Mouse (Mus musculus): Measurements from ENCODE around the gene Arhgap24. TPM values are rescaled to one million over a fixed set of nuclear protein-coding genes. Genes with fewer than 3 reads are reported as not detected.
A peak's percentile ranks its signal among the peaks of the same experiment; 100 is the strongest.

Gene Arhgap24
- polyA plus RNA-seq, 1 experiment from 2014 or later: 15.0 TPM

DNA sequence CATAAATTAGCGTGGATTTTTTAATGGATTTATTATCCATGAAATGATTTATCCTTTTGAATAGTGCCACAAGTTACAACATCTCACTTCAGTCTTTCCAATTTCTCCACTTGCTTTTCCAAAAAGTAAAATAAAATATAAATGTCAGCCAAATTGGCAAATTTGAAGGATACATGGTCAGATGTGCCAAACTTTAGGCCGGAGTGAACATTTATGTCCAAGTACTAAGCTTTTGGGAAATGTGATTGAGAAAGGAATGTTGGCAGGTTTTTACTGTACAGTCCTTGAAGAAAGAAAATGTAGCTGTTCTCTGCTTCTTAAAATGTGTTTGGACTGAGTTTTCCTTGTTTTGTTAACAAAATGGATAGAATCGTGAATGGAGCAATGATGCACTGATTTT lies 185.7 kb downstream of the Arhgap24 start:
- WGBS: 92% methylated on average over 3 of the region's 3 CpGs
- Histone ChIP-seq H3K27ac (ENCODE audit: low read depth, low read length) (no peak overlapping the region), H3K4me3 (ENCODE audit: low read length) (no peak overlapping the region)

DNA sequence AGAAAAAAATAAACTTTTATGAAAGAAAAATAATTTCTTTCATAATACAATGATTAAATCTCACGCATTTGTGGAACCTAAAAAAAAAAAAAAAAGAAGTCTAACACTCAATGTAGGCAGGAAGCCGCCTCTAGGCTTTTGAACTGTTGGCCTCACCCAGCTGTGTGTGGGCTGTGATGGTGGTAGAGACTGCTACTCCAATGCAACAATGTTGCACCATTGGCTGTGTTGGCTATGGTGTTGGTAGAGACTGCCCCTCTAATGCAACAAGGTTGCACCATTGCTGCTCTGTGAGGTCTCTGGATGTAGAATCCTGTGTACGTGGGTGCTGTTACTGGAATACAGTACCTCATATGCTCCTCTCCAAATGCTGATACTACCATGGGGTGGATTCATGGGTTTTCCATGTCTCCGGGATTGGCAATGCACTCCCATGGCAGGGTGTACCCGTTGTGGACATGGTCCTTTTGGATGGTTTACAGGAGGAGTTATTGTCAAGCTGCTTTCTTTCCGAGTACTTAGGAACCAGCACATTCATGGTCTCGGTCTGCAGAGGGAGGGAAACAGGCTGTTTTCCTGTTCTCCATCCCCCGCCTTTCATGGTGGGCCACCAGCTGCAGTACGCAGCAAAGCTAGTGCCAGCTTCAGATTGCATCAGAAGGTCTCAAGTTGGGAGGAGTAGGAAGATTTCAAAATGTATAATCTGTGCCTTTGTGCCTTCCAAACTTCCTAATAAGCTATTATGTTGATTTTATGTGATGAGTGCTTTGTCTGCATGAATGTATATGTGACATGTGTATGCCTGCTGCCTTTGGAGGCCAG lies 186.8 kb downstream of the Arhgap24 start:
- H3K4me2 ChIP-seq (ENCODE audit: low read length): no peak overlapping the region
- H3K27me3 ChIP-seq (replicated peaks; ENCODE audit: control insufficient read depth, insufficient read depth, low read length): no peaks in the 10 kb centered on the region
- WGBS: 89% methylated on average over 9 of the region's 9 CpGs
- no peaks in the 10 kb centered on the region for H3K36me3 ChIP-seq (ENCODE audit: control insufficient read depth, insufficient read depth, low read length)
- no peak overlapping the region for H3K9ac ChIP-seq (ENCODE audit: low read depth, low read length)
- H3K4me3 ChIP-seq (ENCODE audit: low read length): no peak overlapping the region
- H3K27ac ChIP-seq (ENCODE audit: low read depth, low read length): no peak overlapping the region
- no peaks in the 10 kb centered on the region for H3K9me3 ChIP-seq (ENCODE audit: control insufficient read depth, low read length)
- H3K4me1 ChIP-seq (ENCODE audit: control insufficient read depth, insufficient read depth, low read depth, low read length): no peaks in the 10 kb centered on the region
- no peak for ATAC-seq

More for the DNA sequence above, 185.7 kb downstream of the Arhgap24 start:
- H3K27me3 ChIP-seq (replicated peaks; ENCODE audit: control insufficient read depth, insufficient read depth, low read length): no peaks in the 10 kb centered on the region
- no peak for ATAC-seq
- no peaks in the 10 kb centered on the region for H3K4me1 ChIP-seq (ENCODE audit: control insufficient read depth, insufficient read depth, low read depth, low read length)
- no peaks in the 10 kb centered on the region for H3K36me3 ChIP-seq (ENCODE audit: control insufficient read depth, insufficient read depth, low read length)
- H3K9me3 ChIP-seq (ENCODE audit: control insufficient read depth, low read length): no peaks in the 10 kb centered on the region
- H3K4me2 ChIP-seq (ENCODE audit: low read length): no peak overlapping the region
- H3K9ac ChIP-seq (ENCODE audit: low read depth, low read length): no peak overlapping the region

DNA sequence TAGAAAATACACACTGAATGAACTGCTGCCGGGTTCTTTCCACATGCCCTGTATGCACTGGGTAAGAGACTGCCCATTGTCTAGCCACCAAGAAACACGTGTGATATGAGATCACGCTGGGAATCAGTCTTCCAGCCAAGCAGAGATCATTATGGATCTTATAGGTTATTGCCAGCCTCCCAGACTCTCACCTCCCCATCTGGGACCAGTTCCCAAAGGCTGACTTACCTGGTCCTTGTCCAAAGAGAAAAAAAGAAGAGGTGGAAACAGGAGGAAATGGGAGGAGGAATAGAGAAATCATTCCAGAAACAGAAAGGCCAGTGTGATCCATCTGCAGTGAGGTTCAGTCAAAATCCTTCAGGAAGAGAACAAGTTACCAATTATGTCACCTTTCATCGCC lies 189.0 kb downstream of the Arhgap24 start:
- no peak overlapping the region for H3K4me2 ChIP-seq (ENCODE audit: low read length)
- no peak for ATAC-seq
- no peaks in the 10 kb centered on the region for H3K27me3 ChIP-seq (replicated peaks; ENCODE audit: control insufficient read depth, insufficient read depth, low read length)
- no peak overlapping the region for H3K27ac ChIP-seq (ENCODE audit: low read depth, low read length)
- no peaks in the 10 kb centered on the region for H3K4me1 ChIP-seq (ENCODE audit: control insufficient read depth, insufficient read depth, low read depth, low read length)
- H3K9me3 ChIP-seq (ENCODE audit: control insufficient read depth, low read length): no peaks in the 10 kb centered on the region
- no peak overlapping the region for H3K9ac ChIP-seq (ENCODE audit: low read depth, low read length)
- WGBS: 75% methylated on average over 4 of the region's 4 CpGs
- no peak overlapping the region for H3K4me3 ChIP-seq (ENCODE audit: low read length)
- no peaks in the 10 kb centered on the region for H3K36me3 ChIP-seq (ENCODE audit: control insufficient read depth, insufficient read depth, low read length)

DNA sequence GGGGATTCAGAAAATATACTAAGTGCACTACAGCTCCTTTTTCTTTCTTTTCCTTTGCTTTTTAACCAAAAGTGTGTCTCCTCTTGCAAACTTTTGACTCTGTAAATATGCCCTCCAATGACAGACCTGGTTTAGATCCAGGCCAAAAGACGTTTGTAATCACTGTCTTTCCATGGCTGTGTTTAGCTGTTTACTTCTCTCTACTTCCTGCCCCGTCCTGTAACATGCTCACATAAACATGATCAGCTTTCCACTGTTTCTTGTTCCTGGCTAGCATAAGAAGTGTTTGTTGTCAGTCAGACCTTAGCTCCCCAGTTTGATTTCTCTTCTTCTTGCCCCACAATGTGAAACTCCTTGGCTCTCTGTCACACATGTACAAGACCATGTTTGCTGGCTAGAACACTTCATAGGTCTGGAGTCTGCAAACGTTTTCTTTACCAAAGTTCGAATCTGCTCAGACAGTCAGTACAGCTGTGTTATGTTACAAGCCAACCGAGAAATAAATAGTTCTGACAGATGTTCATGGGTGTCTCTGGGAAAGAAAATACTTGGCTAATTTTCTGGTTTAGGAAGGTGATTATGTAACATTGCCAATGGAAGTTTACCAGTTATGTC lies 189.6 kb downstream of the Arhgap24 start:
- Histone ChIP-seq H3K27ac (ENCODE audit: low read depth, low read length) (no peak overlapping the region), H3K27me3 (replicated peaks; ENCODE audit: control insufficient read depth, insufficient read depth, low read length) (no peaks in the 10 kb centered on the region), H3K36me3 (ENCODE audit: control insufficient read depth, insufficient read depth, low read length) (no peaks in the 10 kb centered on the region), H3K4me1 (ENCODE audit: control insufficient read depth, insufficient read depth, low read depth, low read length) (no peaks in the 10 kb centered on the region), H3K4me3 (ENCODE audit: low read length) (no peak overlapping the region), H3K9me3 (ENCODE audit: control insufficient read depth, low read length) (no peaks in the 10 kb centered on the region), H3K4me2 (ENCODE audit: low read length) (no peak overlapping the region), H3K9ac (ENCODE audit: low read depth, low read length) (no peak overlapping the region)
- ATAC-seq: no peak
- WGBS: 68% methylated on average over 5 of the region's 5 CpGs

DNA sequence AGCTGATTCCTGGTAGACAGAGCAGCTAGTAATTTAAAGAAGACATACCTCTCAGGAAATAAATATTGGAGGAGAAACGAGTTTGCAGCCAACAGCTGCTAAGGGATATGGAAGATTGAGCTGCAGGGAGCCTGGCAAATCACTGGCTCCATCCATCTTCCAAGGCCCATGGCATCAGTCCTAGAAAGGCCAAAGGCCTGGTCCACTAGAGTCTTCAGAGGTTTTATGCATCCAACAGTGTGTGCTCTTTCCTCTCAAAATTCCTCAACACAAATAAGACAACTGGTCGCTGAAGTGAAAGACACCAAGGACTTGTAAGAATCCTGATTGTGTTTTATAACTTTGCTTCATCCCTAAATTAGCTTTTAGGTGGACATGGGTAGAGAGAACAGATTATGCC lies 194.1 kb downstream of the Arhgap24 start:
- Histone ChIP-seq H3K27me3 (replicated peaks; ENCODE audit: control insufficient read depth, insufficient read depth, low read length) (no peaks in the 10 kb centered on the region), H3K4me3 (ENCODE audit: low read length) (no peak overlapping the region), H3K36me3 (ENCODE audit: control insufficient read depth, insufficient read depth, low read length) (no peaks in the 10 kb centered on the region), H3K9me3 (ENCODE audit: control insufficient read depth, low read length) (no peaks in the 10 kb centered on the region), H3K4me1 (ENCODE audit: control insufficient read depth, insufficient read depth, low read depth, low read length) (no peaks in the 10 kb centered on the region), H3K9ac (ENCODE audit: low read depth, low read length) (no peak overlapping the region), H3K27ac (ENCODE audit: low read depth, low read length) (no peak overlapping the region), H3K4me2 (ENCODE audit: low read length) (no peak overlapping the region)
- WGBS: 61% methylated on average over 2 of the region's 2 CpGs
- ATAC-seq: no peak

DNA sequence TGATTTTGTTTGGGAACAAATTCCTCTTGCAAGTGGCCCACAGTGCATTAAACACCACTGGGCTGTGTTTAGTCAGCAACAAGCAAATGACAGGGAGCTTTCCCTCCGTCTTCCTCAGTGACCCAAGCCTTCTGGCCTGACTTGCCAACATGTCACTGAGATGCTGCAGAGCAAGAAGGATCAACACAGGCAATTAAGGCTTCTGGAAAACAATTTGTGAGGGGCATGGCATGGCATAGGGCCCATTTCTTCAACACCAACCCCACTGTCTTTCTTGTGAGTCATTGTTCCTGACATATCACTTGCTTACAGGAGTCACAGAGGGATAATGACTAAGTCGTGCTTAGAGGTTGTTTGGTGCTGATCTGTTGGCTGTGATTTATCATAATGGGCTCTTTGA lies 196.0 kb downstream of the Arhgap24 start:
- WGBS: 47% methylated on average over 2 of the region's 2 CpGs

DNA sequence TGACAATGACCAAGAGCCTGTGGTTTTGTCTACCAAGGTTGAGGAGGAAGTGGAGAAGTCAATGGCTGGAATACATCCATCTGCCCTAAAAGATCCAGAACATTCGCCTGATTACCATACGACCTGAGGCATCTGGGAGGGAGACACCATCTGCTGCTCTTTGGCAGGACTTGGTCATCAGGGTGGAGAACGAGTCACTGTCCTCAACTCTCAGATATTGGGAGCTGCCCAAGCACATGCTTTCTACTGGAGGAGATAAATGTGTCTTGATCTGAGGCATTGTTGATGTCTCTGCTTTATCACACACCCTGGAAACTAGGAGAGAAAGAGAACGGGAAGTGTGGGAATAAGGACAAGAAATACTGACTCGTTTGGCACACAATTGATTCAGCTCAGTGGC lies 206.5 kb downstream of the Arhgap24 start:
- no peaks in the 10 kb centered on the region for H3K9me3 ChIP-seq (ENCODE audit: control insufficient read depth, low read length)
- ATAC-seq: no peak
- H3K27me3 ChIP-seq (replicated peaks; ENCODE audit: control insufficient read depth, insufficient read depth, low read length): no peaks in the 10 kb centered on the region
- no peak overlapping the region for H3K4me2 ChIP-seq (ENCODE audit: low read length)
- WGBS: 72% methylated on average over 5 of the region's 5 CpGs
- H3K27ac ChIP-seq (ENCODE audit: low read depth, low read length): no peak overlapping the region
- H3K9ac ChIP-seq (ENCODE audit: low read depth, low read length): no peak overlapping the region
- H3K36me3 ChIP-seq (ENCODE audit: control insufficient read depth, insufficient read depth, low read length): no peaks in the 10 kb centered on the region
- H3K4me3 ChIP-seq (ENCODE audit: low read length): no peak overlapping the region
- H3K4me1 ChIP-seq (ENCODE audit: control insufficient read depth, insufficient read depth, low read depth, low read length): no peaks in the 10 kb centered on the region

More for the DNA sequence above, 196.0 kb downstream of the Arhgap24 start:
- Histone ChIP-seq H3K4me1 (ENCODE audit: control insufficient read depth, insufficient read depth, low read depth, low read length) (no peaks in the 10 kb centered on the region), H3K4me3 (ENCODE audit: low read length) (no peak overlapping the region), H3K36me3 (ENCODE audit: control insufficient read depth, insufficient read depth, low read length) (no peaks in the 10 kb centered on the region), H3K9me3 (ENCODE audit: control insufficient read depth, low read length) (no peaks in the 10 kb centered on the region), H3K9ac (ENCODE audit: low read depth, low read length) (no peak overlapping the region), H3K27me3 (replicated peaks; ENCODE audit: control insufficient read depth, insufficient read depth, low read length) (no peaks in the 10 kb centered on the region), H3K27ac (ENCODE audit: low read depth, low read length) (no peak overlapping the region), H3K4me2 (ENCODE audit: low read length) (no peak overlapping the region)
- ATAC-seq: no peak

DNA sequence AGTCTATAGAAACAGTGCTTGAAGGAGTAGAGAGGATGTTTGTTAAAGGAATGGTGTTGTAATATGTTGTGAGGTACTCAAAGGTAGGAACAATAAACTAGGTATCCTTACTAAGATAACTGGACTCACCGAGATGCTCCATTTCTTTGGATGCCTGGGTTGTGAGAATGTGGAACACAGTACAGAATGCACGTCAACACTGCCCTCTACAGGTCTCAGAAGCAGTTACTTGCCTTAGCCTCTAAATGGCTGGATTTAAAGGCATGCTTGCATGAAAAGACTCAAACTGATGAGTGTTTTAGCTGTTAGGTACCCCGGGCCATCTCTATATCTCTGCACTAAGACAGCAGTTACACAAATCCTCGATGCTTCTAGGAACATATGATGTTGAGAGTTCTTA lies 211.3 kb downstream of the Arhgap24 start:
- WGBS: 10% methylated on average over 4 of the region's 4 CpGs
- ATAC-seq: peak; percentile 87
- H3K36me3 ChIP-seq (ENCODE audit: control insufficient read depth, insufficient read depth, low read length): no peaks in the 10 kb centered on the region
- H3K4me3 ChIP-seq (ENCODE audit: low read length): no peak overlapping the region
- H3K27ac ChIP-seq (ENCODE audit: low read depth, low read length): no peak overlapping the region
- H3K27me3 ChIP-seq (replicated peaks; ENCODE audit: control insufficient read depth, insufficient read depth, low read length): no peaks in the 10 kb centered on the region
- no peak overlapping the region for H3K9ac ChIP-seq (ENCODE audit: low read depth, low read length)
- H3K4me2 ChIP-seq (ENCODE audit: low read length): no peak overlapping the region
- H3K9me3 ChIP-seq (ENCODE audit: control insufficient read depth, low read length): no peaks in the 10 kb centered on the region
- H3K4me1 ChIP-seq (ENCODE audit: control insufficient read depth, insufficient read depth, low read depth, low read length): no peaks in the 10 kb centered on the region

DNA sequence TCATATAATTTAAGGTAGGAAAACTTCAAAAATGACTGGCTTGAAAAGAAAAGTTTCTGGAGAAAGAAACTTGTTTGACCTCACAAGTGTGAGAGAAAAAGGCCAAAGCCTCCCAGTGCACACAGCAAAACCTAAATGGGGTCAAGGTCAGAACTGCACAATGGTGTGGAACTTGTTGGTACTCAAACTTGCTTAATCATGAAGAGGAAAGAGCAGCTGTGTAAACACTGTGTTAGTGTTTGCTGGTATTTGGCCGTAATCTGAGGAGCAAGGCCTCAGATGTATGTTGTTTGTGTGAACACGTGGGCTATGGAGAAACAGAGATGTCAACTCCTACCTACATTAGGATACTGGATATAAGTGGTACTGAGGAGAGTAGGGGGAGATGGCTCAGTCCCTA lies 212.0 kb downstream of the Arhgap24 start:
- H3K27ac ChIP-seq (ENCODE audit: low read depth, low read length): no peak overlapping the region
- H3K4me3 ChIP-seq (ENCODE audit: low read length): no peak overlapping the region
- no peak overlapping the region for H3K4me2 ChIP-seq (ENCODE audit: low read length)
- no peak overlapping the region for H3K9ac ChIP-seq (ENCODE audit: low read depth, low read length)
- no peaks in the 10 kb centered on the region for H3K36me3 ChIP-seq (ENCODE audit: control insufficient read depth, insufficient read depth, low read length)
- ATAC-seq: no peak
- no peaks in the 10 kb centered on the region for H3K4me1 ChIP-seq (ENCODE audit: control insufficient read depth, insufficient read depth, low read depth, low read length)
- no peaks in the 10 kb centered on the region for H3K9me3 ChIP-seq (ENCODE audit: control insufficient read depth, low read length)
- no peaks in the 10 kb centered on the region for H3K27me3 ChIP-seq (replicated peaks; ENCODE audit: control insufficient read depth, insufficient read depth, low read length)
- WGBS: 84% methylated on average over 2 of the region's 2 CpGs
